Mouse (Mus musculus): ENCODE results near the gene Nlrp10. TPM values are rescaled to one million over a fixed set of nuclear protein-coding genes. Genes with fewer than 3 reads are reported as not detected.

The Nlrp10 gene
- polyA plus RNA-seq, 1 experiment from 2014 or later: not detected

GRCm38 (mm10) chr7:108944002-108944401 is 14.0 kb upstream of the Nlrp10 start:
- Histone ChIP-seq H3K36me3 (replicated peaks) (peaks cover 34% of the 10 kb centered on the region), H3K4me2 (no peak overlapping the region), H3K4me3 (no peak overlapping the region), H3K9me3 (no peaks in the 10 kb centered on the region), H3K27ac (no peak overlapping the region), H3K4me1 (no peaks in the 10 kb centered on the region), H3K27me3 (replicated peaks) (0 out of 2 replicates have a peak, but pooled peaks cover under 1% of the 10 kb centered on the region), H3K9ac (no peak overlapping the region)
- WGBS: 3% methylated on average over 2 of the region's 2 CpGs
- ATAC-seq (replicated peaks): peak; percentile 72

- H3K36me3 ChIP-seq (replicated peaks): peaks cover 48% of the 10 kb centered on the region
- 95% methylated on average over 9 of the region's 9 CpGs for WGBS
- H3K4me2 ChIP-seq: no peak overlapping the region
Observed at GRCm38 (mm10) chr7:108941466-108941865, 11.5 kb upstream of the Nlrp10 start.

GRCm38 (mm10) chr7:108936591-108936990 is 6.6 kb upstream of the Nlrp10 start:
- H3K9me3 ChIP-seq: no peaks in the 10 kb centered on the region
- no peak overlapping the region for H3K4me2 ChIP-seq
- peaks cover 20% of the 10 kb centered on the region for H3K4me1 ChIP-seq
- no peak overlapping the region for H3K4me3 ChIP-seq
- H3K27me3 ChIP-seq (replicated peaks): no peaks in the 10 kb centered on the region
- no peak overlapping the region for H3K27ac ChIP-seq
- H3K36me3 ChIP-seq (replicated peaks): peaks cover 39% of the 10 kb centered on the region
- WGBS: 93% methylated on average over 4 of the region's 4 CpGs
- ATAC-seq (replicated peaks): no peak
- no peak overlapping the region for H3K9ac ChIP-seq

More at GRCm38 (mm10) chr7:108941466-108941865, 11.5 kb upstream of the Nlrp10 start:
- H3K4me3 ChIP-seq: no peak overlapping the region
- no peak overlapping the region for H3K27ac ChIP-seq
- no peaks in the 10 kb centered on the region for H3K9me3 ChIP-seq
- no peaks in the 10 kb centered on the region for H3K27me3 ChIP-seq (replicated peaks)
- ATAC-seq (replicated peaks): no peak
- H3K9ac ChIP-seq: no peak overlapping the region
- peaks cover 4% of the 10 kb centered on the region for H3K4me1 ChIP-seq

- Histone ChIP-seq H3K9ac (0 out of 2 replicates have a peak overlapping the region, but pooled peaks have one; percentile 7), H3K27ac (no peak overlapping the region), H3K9me3 (no peaks in the 10 kb centered on the region), H3K36me3 (replicated peaks) (peaks cover 28% of the 10 kb centered on the region), H3K4me2 (peak overlapping the region; percentile 69), H3K4me1 (peaks cover 20% of the 10 kb centered on the region), H3K27me3 (replicated peaks) (no peaks in the 10 kb centered on the region), H3K4me3 (peak overlapping the region; percentile 67)
- 86% methylated on average over 7 of the region's 7 CpGs for WGBS
- ATAC-seq (replicated peaks): no peak
Observed at GRCm38 (mm10) chr7:108935411-108935810, 5.4 kb upstream of the Nlrp10 start.

- ATAC-seq (replicated peaks): peak; percentile 5; the same call in 1 of the 2 replicates
- peaks cover 20% of the 10 kb centered on the region for H3K4me1 ChIP-seq
- H3K36me3 ChIP-seq (replicated peaks): peaks cover 22% of the 10 kb centered on the region
- 7% methylated on average over 8 of the region's 8 CpGs for WGBS
- peak overlapping the region; percentile 69 for H3K4me2 ChIP-seq
- no peaks in the 10 kb centered on the region for H3K27me3 ChIP-seq (replicated peaks)
- peak overlapping the region; percentile 89 for H3K27ac ChIP-seq
- H3K9me3 ChIP-seq: no peaks in the 10 kb centered on the region
- H3K4me3 ChIP-seq: peak overlapping the region; percentile 67
- H3K9ac ChIP-seq: peak overlapping the region; percentile 87
Observed at GRCm38 (mm10) chr7:108934836-108935235, 4.9 kb upstream of the Nlrp10 start.

- peak; percentile 97 for ATAC-seq (replicated peaks)
- WGBS: 2% methylated on average over 50 of the region's 50 CpGs
- Histone ChIP-seq H3K9ac (peak within 1 kb of the TSS; percentile 87), H3K4me2 (peak within 1 kb of the TSS; percentile 69), H3K9me3 (no peaks in the 10 kb centered on the region), H3K36me3 (replicated peaks) (peaks cover 15% of the 10 kb centered on the region), H3K27ac (peak within 1 kb of the TSS; percentile 89), H3K4me3 (peak within 1 kb of the TSS; percentile 67), H3K27me3 (replicated peaks) (no peaks in the 10 kb centered on the region), H3K4me1 (peaks cover 20% of the 10 kb centered on the region)
Observed at GRCm38 (mm10) chr7:108933794-108934731, 4.1 kb upstream of the Nlrp10 start, which contains the start of gene Eif3f. Gene Eif3f (plus strand): TSS chr7:108934417.

- 78% methylated on average over 11 of the region's 11 CpGs for WGBS
- no peak overlapping the region for H3K27ac ChIP-seq
- no peaks in the 10 kb centered on the region for H3K9me3 ChIP-seq
- no peaks in the 10 kb centered on the region for H3K4me1 ChIP-seq
- H3K36me3 ChIP-seq (replicated peaks): no peaks in the 10 kb centered on the region
- H3K27me3 ChIP-seq (replicated peaks): no peaks in the 10 kb centered on the region
- no peak overlapping the region for H3K4me3 ChIP-seq
- H3K4me2 ChIP-seq: no peak overlapping the region
- no peak for ATAC-seq (replicated peaks)
- H3K9ac ChIP-seq: no peak overlapping the region
Observed at GRCm38 (mm10) chr7:108928280-108929188, 1.4 kb downstream of the Nlrp10 start.

- no peak overlapping the region for H3K4me3 ChIP-seq
- H3K9me3 ChIP-seq: no peaks in the 10 kb centered on the region
- ATAC-seq (replicated peaks): no peak
- H3K36me3 ChIP-seq (replicated peaks): no peaks in the 10 kb centered on the region
- no peak overlapping the region for H3K9ac ChIP-seq
- H3K27ac ChIP-seq: no peak overlapping the region
- 76% methylated on average over 4 of the region's 4 CpGs for WGBS
- H3K27me3 ChIP-seq (replicated peaks): no peaks in the 10 kb centered on the region
- no peak overlapping the region for H3K4me2 ChIP-seq
- no peaks in the 10 kb centered on the region for H3K4me1 ChIP-seq
Observed at GRCm38 (mm10) chr7:108927043-108927442, 2.9 kb downstream of the Nlrp10 start.

GRCm38 (mm10) chr7:108903969-108904368 is 26.0 kb downstream of the Nlrp10 start:
- no peak for ATAC-seq (replicated peaks)
- Histone ChIP-seq H3K27me3 (replicated peaks) (no peaks in the 10 kb centered on the region), H3K4me1 (no peaks in the 10 kb centered on the region), H3K9ac (no peak overlapping the region), H3K9me3 (no peaks in the 10 kb centered on the region), H3K36me3 (replicated peaks) (no peaks in the 10 kb centered on the region), H3K4me3 (no peak overlapping the region), H3K27ac (no peak overlapping the region), H3K4me2 (no peak overlapping the region)
- WGBS: 85% methylated on average over 2 of the region's 2 CpGs

- Histone ChIP-seq H3K27ac (no peak within 1 kb of the TSS), H3K4me3 (no peak within 1 kb of the TSS), H3K36me3 (replicated peaks) (no peaks in the 10 kb centered on the region), H3K9ac (no peak within 1 kb of the TSS), H3K9me3 (no peaks in the 10 kb centered on the region), H3K4me2 (no peak within 1 kb of the TSS), H3K27me3 (replicated peaks) (no peaks in the 10 kb centered on the region), H3K4me1 (no peaks in the 10 kb centered on the region)
- 89% methylated on average over 5 of the region's 5 CpGs for WGBS
- no peak for ATAC-seq (replicated peaks)
Observed at GRCm38 (mm10) chr7:108894320-108894719, 35.7 kb downstream of the Nlrp10 start, which contains the start of gene Olfr519. Gene Olfr519 (minus strand): TSS chr7:108894420.

GRCm38 (mm10) chr7:108884906-108885305 is 45.1 kb downstream of the Nlrp10 start, which contains the start of gene Olfr518:
Gene Olfr518 (minus strand): TSS chr7:108885006.
- H3K9ac ChIP-seq: no peak within 1 kb of the TSS
- H3K4me2 ChIP-seq: no peak within 1 kb of the TSS
- no peak for ATAC-seq (replicated peaks)
- H3K9me3 ChIP-seq: no peaks in the 10 kb centered on the region
- no peaks in the 10 kb centered on the region for H3K4me1 ChIP-seq
- H3K4me3 ChIP-seq: no peak within 1 kb of the TSS
- no peak within 1 kb of the TSS for H3K27ac ChIP-seq
- 79% methylated on average over 4 of the region's 4 CpGs for WGBS
- H3K27me3 ChIP-seq (replicated peaks): no peaks in the 10 kb centered on the region
- H3K36me3 ChIP-seq (replicated peaks): no peaks in the 10 kb centered on the region

GRCm38 (mm10) chr7:108872279-108872678 is 57.7 kb downstream of the Nlrp10 start, which contains the start of gene Olfr517:
Gene Olfr517 (minus strand): TSS chr7:108872379.
- no peak for ATAC-seq (replicated peaks)
- Histone ChIP-seq H3K4me3 (no peak within 1 kb of the TSS), H3K36me3 (replicated peaks) (no peaks in the 10 kb centered on the region), H3K4me1 (no peaks in the 10 kb centered on the region), H3K27ac (no peak within 1 kb of the TSS), H3K9ac (no peak within 1 kb of the TSS), H3K4me2 (no peak within 1 kb of the TSS), H3K27me3 (replicated peaks) (no peaks in the 10 kb centered on the region), H3K9me3 (no peaks in the 10 kb centered on the region)
- 64% methylated on average over 2 of the region's 2 CpGs for WGBS

All from midbrain, embryonic 15.5 days (tissue).